Mouse (Mus musculus): Measurements from ENCODE around the gene Ccdc148.

DNA sequence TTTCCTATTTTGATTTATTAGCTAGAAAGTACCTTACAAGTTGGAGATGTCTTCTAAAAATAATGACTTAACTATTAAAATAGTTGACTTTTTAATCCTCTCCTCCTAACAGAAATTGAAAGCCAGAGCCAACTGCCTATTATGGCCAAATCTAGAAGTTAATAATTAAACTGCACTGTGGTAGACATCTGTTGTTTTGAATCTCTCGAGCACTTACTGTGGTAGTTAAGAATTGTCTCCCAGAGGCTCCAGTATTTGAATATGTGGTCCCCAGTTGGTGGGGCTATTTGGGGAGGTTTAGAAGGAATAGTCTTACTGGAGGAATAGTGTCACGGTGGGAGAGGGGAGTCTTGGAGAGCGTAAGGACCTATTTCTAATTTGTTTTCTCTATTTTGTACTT lies 319.5 kb downstream of the Ccdc148 start:
- no peak for TF ChIP-seq EP300 (IDR thresholded peaks at IDR 0.05; ENCODE audit: low read depth)
- no peak for TF ChIP-seq CTCF (IDR thresholded peaks at IDR 0.05; ENCODE audit: low read depth)
